Mouse (Mus musculus) liver, adult 2 months (tissue): ENCODE data around the gene Adnp. TPM values are rescaled to one million over a fixed set of nuclear protein-coding genes. Genes with fewer than 3 reads are reported as not detected.

Source experiments
- DNase-seq: peaks from one replicate; pipeline ENCODE4 v3.0.0-alpha.2; 2011; ENCODE audit warnings: low read depth, low spot score; ENCODE audit errors: extremely low read depth
- H3K27ac ChIP-seq: fragments of 200-500 bp; replicated peaks from 2 replicates; pipeline ENCODE4 v1.5.1; 2012; ENCODE audit warnings: low read depth, mild to moderate bottlenecking, control low read depth, inconsistent platforms, low read length; ENCODE audit not compliant: insufficient read depth
- H3K27me3 ChIP-seq: fragments of 200-500 bp; 2 replicates; pipeline ENCODE4 v1.6.1; 2012; ENCODE audit warnings: mild to moderate bottlenecking, moderate library complexity, low read length, inconsistent platforms; ENCODE audit not compliant: control insufficient read depth, insufficient read depth
- H3K36me3 ChIP-seq: fragments of 200-500 bp; 2 replicates; pipeline ENCODE4 v1.6.1; 2012; ENCODE audit warnings: low read length, inconsistent platforms; ENCODE audit not compliant: control insufficient read depth, insufficient read depth
- H3K4me1 ChIP-seq: fragments of 200-500 bp; 2 replicates; pipeline ENCODE4 v1.6.1; 2011; ENCODE audit warnings: low read length; ENCODE audit not compliant: control insufficient read depth, insufficient read depth
- H3K4me3 ChIP-seq: fragments of 200-500 bp; 2 replicates; pipeline ENCODE4 v1.5.1; 2011; ENCODE audit warnings: low read depth, mild to moderate bottlenecking, control low read depth, low read length, moderate library complexity; ENCODE audit not compliant: insufficient read depth
- H3K79me2 ChIP-seq: fragments of 200-500 bp; 2 replicates; pipeline ENCODE4 v1.6.1; 2012; ENCODE audit warnings: inconsistent platforms, mild to moderate bottlenecking, low read length, moderate library complexity; ENCODE audit not compliant: control insufficient read depth, insufficient read depth
- H3K9ac ChIP-seq: fragments of 200-500 bp; 2 replicates; pipeline ENCODE4 v1.6.1; 2012; ENCODE audit warnings: low read depth, mild to moderate bottlenecking, control low read depth, inconsistent platforms, low read length
- CTCF ChIP-seq: fragments of 200-500 bp; IDR thresholded peaks from 2 replicates; pipeline ENCODE4 v1.5.1; 2011; ENCODE audit warnings: low read depth, low read length, control low read depth
- POLR2A ChIP-seq: fragments of 200-500 bp; IDR thresholded peaks from 2 replicates; pipeline ENCODE4 v1.6.1; 2011; ENCODE audit warnings: low read length, control low read depth; ENCODE audit not compliant: insufficient read depth; ENCODE audit errors: extremely low read depth
- WGBS: fragments of 180-500 bp; shearing (Covaris S2); methylation state at CpG from one replicate; pipeline ENCODE4 v1.1.7; 2018; 5-methylcytosine and 5-hydroxymethylcytosine counted together
- polyA plus RNA-seq: library from polyadenylated mRNA; depleted of rRNA; stranded (reverse); fragments of >200 nt; gene quantifications from 2 replicates; pipeline ENCODE4 v1.2.3, GENCODE M21; 2012
- total RNA-seq: library from RNA; depleted of rRNA; stranded (reverse); fragments of >200 nt; gene quantifications from 2 replicates; pipeline ENCODE4 v1.2.3, GENCODE M21; 2014

Adnp gene
- total and polyA plus RNA-seq, 2 experiments = 1.4 to 6.8 TPM

DNA sequence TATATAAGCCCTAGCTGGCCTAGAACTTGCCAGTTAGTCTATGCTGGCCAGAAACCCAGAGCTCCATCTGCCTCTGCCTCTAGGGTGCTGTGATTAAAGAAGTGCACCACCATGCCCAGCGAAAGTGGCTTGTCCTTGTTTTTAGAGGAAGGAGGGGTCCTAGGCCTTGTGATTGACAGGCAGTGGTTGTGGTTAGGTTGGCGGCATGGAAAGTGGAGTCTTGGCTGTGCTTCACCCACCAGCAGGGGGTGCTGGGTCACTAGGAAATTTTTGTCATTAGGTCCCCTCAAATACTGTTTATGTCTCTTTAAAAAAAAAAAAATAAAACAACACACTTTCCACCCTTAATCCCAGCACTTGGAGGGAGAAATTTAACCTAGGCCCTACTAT, 41.9 kb upstream of the Adnp start:
- H3K27ac ChIP-seq = no peak overlapping the region
- no peak for DNase-seq
- H3K36me3 ChIP-seq = no peaks in the 10 kb centered on the region
- no peaks in the 10 kb centered on the region for H3K79me2 ChIP-seq
- WGBS = 60% methylated on average over 2 of the region's 2 CpGs
- H3K27me3 ChIP-seq = no peaks in the 10 kb centered on the region
- no peak overlapping the region for H3K4me3 ChIP-seq
- TF ChIP-seq POLR2A (no peak), CTCF (peak; percentile 39)
- H3K9ac ChIP-seq = no peak overlapping the region
- no peaks in the 10 kb centered on the region for H3K4me1 ChIP-seq

DNA sequence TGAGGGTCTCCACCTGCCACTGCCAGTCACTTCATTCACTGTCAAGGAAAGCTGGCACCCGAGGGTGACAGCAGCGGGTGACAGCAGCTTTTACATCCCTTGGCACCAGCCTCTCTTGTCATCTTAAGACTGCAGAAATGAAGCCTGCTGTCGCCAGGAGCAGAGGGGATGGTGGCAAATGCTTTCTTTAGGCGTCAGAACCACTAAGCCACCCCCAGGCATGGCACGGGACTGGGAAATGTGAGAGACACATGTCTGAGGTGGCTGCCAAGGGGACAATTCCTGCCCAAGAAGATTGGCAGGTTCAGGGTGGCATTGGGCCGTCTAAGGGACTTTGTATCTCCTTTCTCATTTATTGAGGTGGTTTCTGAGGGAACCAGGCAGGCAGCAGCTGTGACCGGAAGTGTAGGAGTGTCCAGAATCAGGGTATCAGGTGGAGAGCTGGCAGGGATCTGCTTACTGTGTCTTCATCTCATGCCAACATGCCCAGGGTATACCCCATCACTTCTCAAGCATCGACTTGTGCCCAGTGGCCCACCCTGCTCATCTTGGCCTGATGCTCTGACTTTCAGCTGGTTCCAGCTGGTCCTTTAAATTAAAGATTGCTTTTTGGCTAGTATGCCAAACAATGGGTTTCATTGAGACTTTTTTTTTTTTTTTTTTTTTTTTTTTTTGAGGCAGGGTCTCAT, 41.4 kb upstream of the Adnp start:
- no peak for DNase-seq
- no peak overlapping the region for H3K4me3 ChIP-seq
- WGBS = 83% methylated on average over 8 of the region's 8 CpGs
- H3K4me1 ChIP-seq = no peaks in the 10 kb centered on the region
- TF ChIP-seq POLR2A (no peak), CTCF (no peak)
- no peak overlapping the region for H3K27ac ChIP-seq
- H3K27me3 ChIP-seq = no peaks in the 10 kb centered on the region
- H3K9ac ChIP-seq = no peak overlapping the region
- H3K79me2 ChIP-seq = no peaks in the 10 kb centered on the region
- no peaks in the 10 kb centered on the region for H3K36me3 ChIP-seq

GRCm38 (mm10) chr2:168245571-168245970, 38.7 kb upstream of the Adnp start:
- Histone ChIP-seq H3K27me3 (no peaks in the 10 kb centered on the region), H3K4me1 (no peaks in the 10 kb centered on the region), H3K9ac (no peak overlapping the region), H3K36me3 (no peaks in the 10 kb centered on the region), H3K79me2 (no peaks in the 10 kb centered on the region), H3K27ac (no peak overlapping the region), H3K4me3 (no peak overlapping the region)
- TF ChIP-seq POLR2A (no peak), CTCF (no peak)
- 43% methylated on average over 8 of the region's 8 CpGs for WGBS
- DNase-seq = no peak

DNA sequence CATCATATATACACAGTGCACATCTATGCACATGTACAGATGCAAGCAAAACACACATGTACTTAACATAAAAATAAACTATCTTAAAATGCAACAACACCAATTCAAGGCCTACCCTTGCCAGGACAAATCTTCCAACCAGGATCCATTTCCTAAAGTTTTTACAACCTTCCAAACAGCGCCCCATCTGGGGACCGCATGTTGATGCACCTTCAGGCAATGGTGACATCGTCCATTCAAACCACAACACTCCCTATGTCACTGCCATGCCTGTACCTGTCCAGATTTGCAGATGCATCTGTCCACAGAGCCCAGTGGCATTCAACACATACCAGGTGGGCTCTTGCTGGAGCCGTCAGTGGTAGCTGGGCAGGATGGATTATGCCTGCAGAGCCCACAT, 36.4 kb upstream of the Adnp start:
- WGBS = 80% methylated on average over 4 of the region's 4 CpGs
- Histone ChIP-seq H3K27ac (no peak overlapping the region), H3K9ac (no peak overlapping the region), H3K4me3 (no peak overlapping the region), H3K4me1 (no peaks in the 10 kb centered on the region), H3K79me2 (no peaks in the 10 kb centered on the region), H3K36me3 (no peaks in the 10 kb centered on the region), H3K27me3 (no peaks in the 10 kb centered on the region)
- TF ChIP-seq POLR2A (no peak), CTCF (no peak)
- no peak for DNase-seq

DNA sequence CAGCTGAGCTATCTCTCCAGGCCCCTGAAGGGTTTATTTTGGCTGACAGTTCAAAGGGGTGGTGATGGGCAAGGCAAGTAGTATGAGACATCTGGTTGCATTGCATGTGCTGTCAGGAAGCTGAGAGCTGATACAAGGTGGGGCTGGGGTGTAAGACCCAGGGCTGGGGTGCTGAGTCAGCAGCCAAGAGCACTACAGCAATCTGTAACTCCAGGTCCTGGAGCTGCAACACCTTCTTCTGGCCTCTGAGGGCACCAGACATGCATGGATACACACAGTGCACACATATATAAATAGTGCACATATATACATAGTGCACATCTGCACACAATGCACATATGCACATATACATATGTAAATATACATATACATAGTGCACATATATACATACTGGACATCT, 35.9 kb upstream of the Adnp start:
- Histone ChIP-seq H3K4me3 (no peak overlapping the region), H3K9ac (no peak overlapping the region), H3K36me3 (no peaks in the 10 kb centered on the region), H3K79me2 (no peaks in the 10 kb centered on the region), H3K27ac (no peak overlapping the region), H3K4me1 (no peaks in the 10 kb centered on the region), H3K27me3 (no peaks in the 10 kb centered on the region)
- no peak for DNase-seq
- TF ChIP-seq CTCF = no peak
- TF ChIP-seq POLR2A = no peak

- Histone ChIP-seq H3K27ac (no peak overlapping the region), H3K79me2 (no peaks in the 10 kb centered on the region), H3K27me3 (no peaks in the 10 kb centered on the region), H3K4me3 (no peak overlapping the region), H3K9ac (no peak overlapping the region), H3K36me3 (no peaks in the 10 kb centered on the region), H3K4me1 (no peaks in the 10 kb centered on the region)
- TF ChIP-seq POLR2A (no peak), CTCF (no peak)
- WGBS = 88% methylated on average over 4 of the region's 4 CpGs
- no peak for DNase-seq
These were observed 31.4 kb upstream of the Adnp start for GRCm38 (mm10) chr2:168238335-168238734.
